Mouse (Mus musculus) liver, embryonic 12.5 days (tissue): ENCODE results near the gene Pced1a. TPM values are rescaled to one million over a fixed set of nuclear protein-coding genes. Genes with fewer than 3 reads are reported as not detected.
"Not testable (repeated sequence)": the region's sequence is repeated elsewhere in the genome, so short reads cannot be mapped to it uniquely, and the experiment has no call there.

Experiments
- ATAC-seq: fragments of 200-750 bp; cut with Nextera tagmentation; 2 replicates; pipeline ENCODE4 v1.8.0; 2017; ENCODE audit warnings: moderate number of reproducible peaks, mild to moderate bottlenecking, moderate library complexity
- H3K27ac ChIP-seq: fragments of 300-500 bp; sonication (generic); 2 replicates; pipeline ENCODE4 v1.5.1; 2016; ENCODE audit warnings: mild to moderate bottlenecking
- H3K27me3 ChIP-seq: fragments of 300-500 bp; sonication (generic); replicated peaks from 2 replicates; pipeline ENCODE4 v1.6.1; 2016; ENCODE audit warnings: mild to moderate bottlenecking, moderate library complexity
- H3K36me3 ChIP-seq: fragments of 300-500 bp; sonication (generic); 2 replicates; pipeline ENCODE4 v1.6.1; 2016; ENCODE audit warnings: mild to moderate bottlenecking, moderate library complexity
- H3K4me1 ChIP-seq: fragments of 300-500 bp; sonication (generic); 2 replicates; pipeline ENCODE4 v1.6.1; 2016
- H3K4me2 ChIP-seq: fragments of 300-500 bp; sonication (generic); 2 replicates; pipeline ENCODE4 v1.6.1; 2016; ENCODE audit warnings: mild to moderate bottlenecking, moderate library complexity
- H3K4me3 ChIP-seq: fragments of 300-500 bp; sonication (generic); 2 replicates; pipeline ENCODE4 v1.5.1; 2016; ENCODE audit warnings: mild to moderate bottlenecking, moderate library complexity
- H3K9ac ChIP-seq: fragments of 300-500 bp; sonication (generic); 2 replicates; pipeline ENCODE4 v1.6.1; 2016; ENCODE audit warnings: mild to moderate bottlenecking, moderate library complexity
- H3K9me3 ChIP-seq: fragments of 300-500 bp; sonication (generic); replicated peaks from 2 replicates; pipeline ENCODE4 v1.6.1; 2016; ENCODE audit warnings: mild to moderate bottlenecking, moderate library complexity
- WGBS: fragments of 180-500 bp; shearing (Covaris S2); methylation state at CpG from one replicate; pipeline ENCODE4 v1.1.7; 2016; ENCODE audit not compliant: insufficient replicate concordance; 5-methylcytosine and 5-hydroxymethylcytosine counted together
- polyA plus RNA-seq: library from polyadenylated mRNA; unstranded; fragments of >200 nt; fragmentation: Nextera tagmentation; extraction: Ambion mirVana; gene quantifications from 2 replicates; pipeline ENCODE4 v1.2.1, GENCODE M21; 2016

The Pced1a gene
- polyA plus RNA-seq, 1 experiment from 2014 or later: 5.7 TPM

DNA sequence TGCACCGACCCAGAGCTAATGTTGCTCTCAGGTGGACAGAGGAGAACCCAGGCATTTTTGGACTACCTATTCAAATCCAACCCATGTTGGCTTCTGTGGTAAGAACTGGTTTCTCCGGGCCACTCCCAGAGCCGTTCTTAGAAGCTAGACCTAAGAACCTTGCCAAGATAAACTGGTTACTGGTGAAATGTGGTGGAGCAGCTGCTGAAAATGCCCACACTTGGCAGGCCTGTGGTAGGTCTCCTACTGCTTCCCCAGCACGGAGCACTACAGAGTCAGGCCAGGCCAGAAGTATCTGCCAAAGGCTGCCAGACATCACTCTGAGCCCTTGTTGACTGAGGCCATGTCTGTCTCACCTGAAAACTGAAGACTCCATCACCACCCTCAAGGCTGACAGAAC lies 49.5 kb downstream of the Pced1a start:
- H3K9ac ChIP-seq: no peak overlapping the region
- H3K4me2 ChIP-seq: no peak overlapping the region
- H3K36me3 ChIP-seq: no peaks in the 10 kb centered on the region
- no peaks in the 10 kb centered on the region for H3K9me3 ChIP-seq
- no peak for ATAC-seq
- H3K4me1 ChIP-seq: peaks cover 29% of the 10 kb centered on the region
- 63% methylated on average over 4 of the region's 4 CpGs for WGBS
- peaks cover 19% of the 10 kb centered on the region for H3K27me3 ChIP-seq
- H3K27ac ChIP-seq: no peak overlapping the region
- H3K4me3 ChIP-seq: no peak overlapping the region

DNA sequence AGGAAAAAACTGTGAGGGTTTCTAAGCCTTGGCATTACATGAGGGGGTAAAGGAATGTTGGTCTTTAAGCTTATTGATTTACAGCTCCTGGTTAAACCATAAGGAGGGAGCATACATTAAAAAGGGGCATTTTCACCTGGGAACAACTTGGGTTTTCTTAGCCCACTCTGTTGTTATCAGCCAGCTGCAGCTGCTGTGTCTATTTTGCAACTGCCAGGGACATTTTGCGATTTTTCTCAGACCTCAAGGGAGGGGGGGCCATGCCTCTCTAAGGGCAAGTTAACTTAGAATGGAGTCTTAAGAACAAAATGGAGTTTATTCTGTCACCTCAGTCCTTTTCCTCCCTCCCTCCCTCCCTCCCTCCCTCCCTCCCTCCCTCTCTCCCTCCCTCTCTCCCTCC lies 51.5 kb downstream of the Pced1a start:
- not testable (repeated sequence) for H3K9ac ChIP-seq, H3K27ac ChIP-seq, H3K4me3 ChIP-seq, H3K36me3 ChIP-seq, H3K9me3 ChIP-seq
- 4% methylated on average over 1 of the region's 1 CpGs for WGBS
- ATAC-seq: peak; percentile 49; the same call in 1 of the 2 replicates
- peaks cover 29% of the 10 kb centered on the region for H3K4me1 ChIP-seq
- peaks cover 22% of the 10 kb centered on the region for H3K27me3 ChIP-seq
- H3K4me2 ChIP-seq: peak overlapping the region; percentile 12; the same call in 1 of the 2 replicates

DNA sequence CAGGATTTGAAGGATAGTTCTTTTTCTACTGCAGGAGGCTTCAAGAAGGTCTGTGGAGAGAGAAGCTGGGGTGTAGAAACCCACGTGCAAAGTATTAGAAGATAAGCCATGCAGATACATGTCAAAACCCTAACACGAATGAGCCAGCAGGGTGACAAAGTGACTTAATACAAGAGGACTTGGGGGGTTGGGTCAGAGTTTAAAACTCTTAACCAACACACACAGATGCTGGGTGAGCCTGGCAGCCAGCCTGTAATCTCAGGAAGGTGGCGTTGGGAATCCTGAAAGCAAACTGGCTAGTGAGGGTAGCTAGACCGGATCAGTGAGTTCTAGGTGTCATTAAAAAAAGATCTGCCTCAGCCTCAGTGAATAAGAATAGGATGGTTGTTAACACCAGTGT lies 57.1 kb downstream of the Pced1a start:
- H3K4me3 ChIP-seq: no peak overlapping the region
- no peaks in the 10 kb centered on the region for H3K9me3 ChIP-seq
- peaks cover 52% of the 10 kb centered on the region for H3K27me3 ChIP-seq
- ATAC-seq: no peak
- H3K4me1 ChIP-seq: peaks cover 23% of the 10 kb centered on the region
- H3K4me2 ChIP-seq: no peak overlapping the region
- no peaks in the 10 kb centered on the region for H3K36me3 ChIP-seq
- H3K27ac ChIP-seq: no peak overlapping the region
- no peak overlapping the region for H3K9ac ChIP-seq
- WGBS: 49% methylated on average over 4 of the region's 4 CpGs

Other genes starting within 250 kb of the Pced1a start
- 436 and 453 TPM in 2 replicates for gene Snrpb, start 245.3 kb downstream of the Pced1a start, polyA plus RNA-seq
- 0.04 TPM in 1 of 2 replicates, not detected in the other for gene Tmc2, start 229.5 kb downstream of the Pced1a start, polyA plus RNA-seq
- gene Nop56, start 150.3 kb downstream of the Pced1a start, polyA plus RNA-seq: 377 and 389 TPM in 2 replicates
- 123 and 127 TPM in 2 replicates for gene Idh3b, start 140.2 kb downstream of the Pced1a start, polyA plus RNA-seq
- 0.41 and 0.61 TPM in 2 replicates for gene Ebf4, start 129.5 kb downstream of the Pced1a start, polyA plus RNA-seq
- 11.0 TPM in 2 replicates for gene Cpxm1, start 27.1 kb downstream of the Pced1a start, polyA plus RNA-seq
- not detected in 2 replicates for gene Gm28372, start 19.5 kb downstream of the Pced1a start, polyA plus RNA-seq
- gene 1700020A23Rik, start 19.4 kb downstream of the Pced1a start, polyA plus RNA-seq: not detected in 2 replicates
- gene Tmem239, start 18.2 kb downstream of the Pced1a start, polyA plus RNA-seq: not detected in 2 replicates
- 54.9 and 64.5 TPM in 2 replicates for gene Vps16, start 362 bp downstream of the Pced1a start, polyA plus RNA-seq
- 51.3 and 57.7 TPM in 2 replicates for gene Ptpra, start 25.6 kb upstream of the Pced1a start, polyA plus RNA-seq
- 77.5 and 79.8 TPM in 2 replicates for gene Mrps26, start 139.0 kb upstream of the Pced1a start, polyA plus RNA-seq
- gene Oxt, start 151.5 kb upstream of the Pced1a start, polyA plus RNA-seq: not detected in 2 replicates
- gene Avp, start 157.9 kb upstream of the Pced1a start, polyA plus RNA-seq: not detected in 2 replicates
- 16.1 and 16.9 TPM in 2 replicates for gene Fastkd5, start 205.3 kb upstream of the Pced1a start, polyA plus RNA-seq
- 7.8 and 8.4 TPM in 2 replicates for gene Ubox5, start 205.3 kb upstream of the Pced1a start, polyA plus RNA-seq
- gene Lzts3, start 218.1 kb upstream of the Pced1a start, polyA plus RNA-seq: 1.6 and 1.7 TPM in 2 replicates
- gene Ddrgk1, start 240.0 kb upstream of the Pced1a start, polyA plus RNA-seq: 46.1 and 48.7 TPM in 2 replicates
- 69.9 and 75.2 TPM in 2 replicates for gene Itpa, start 242.9 kb upstream of the Pced1a start, polyA plus RNA-seq